Mouse (Mus musculus) embryonic fibroblast, embryonic 13.5 days (primary cell): ENCODE measurements around the gene Mmp19. TPM values are rescaled to one million over a fixed set of nuclear protein-coding genes. Genes with fewer than 3 reads are reported as not detected.

Experiments used
- H3K27ac ChIP-seq: 2 replicates; pipeline ENCODE4 v1.5.1; 2012; ENCODE audit warnings: low read length, control low read depth, inconsistent platforms; ENCODE audit not compliant: insufficient read depth
- H3K4me1 ChIP-seq: 2 replicates; pipeline ENCODE4 v1.6.1; 2011; ENCODE audit warnings: low read length; ENCODE audit not compliant: control insufficient read depth, insufficient read depth
- H3K4me3 ChIP-seq: 2 replicates; pipeline ENCODE4 v1.5.1; 2011; ENCODE audit warnings: mild to moderate bottlenecking, control low read depth, low read length; ENCODE audit not compliant: insufficient read depth
- CTCF ChIP-seq: IDR thresholded peaks from 2 replicates; pipeline ENCODE4 v1.5.1; 2011; ENCODE audit warnings: mild to moderate bottlenecking, control low read depth, low read length, moderate library complexity, borderline replicate concordance; ENCODE audit not compliant: insufficient read depth
- POLR2A ChIP-seq: IDR thresholded peaks from 2 replicates; pipeline ENCODE4 v1.6.1; 2011; ENCODE audit warnings: low read depth, mild to moderate bottlenecking, control low read depth, low read length, moderate library complexity
- polyA plus RNA-seq: library from polyadenylated mRNA; stranded (reverse); fragments of >200 nt; gene quantifications from 2 replicates; pipeline ENCODE4 v1.2.4, GENCODE M21; 2011; ENCODE audit warnings: low read depth; ENCODE audit not compliant: missing spikeins, insufficient read length

Mmp19 gene
- polyA plus RNA-seq: 43.6 and 54.0 TPM in 2 replicates

GRCm38 (mm10) chr10:128790398-128791124 lies at the start of gene Mmp19:
TSS of gene Mmp19 (plus strand) at chr10:128790910.
- H3K27ac ChIP-seq: peak within 1 kb of the TSS; percentile 49
- H3K4me1 ChIP-seq: 0 out of 2 replicates have a peak, but pooled peaks cover 4% of the 10 kb centered on the region
- no peak for TF ChIP-seq CTCF
- TF ChIP-seq POLR2A: peak; percentile 76
- peak within 1 kb of the TSS; percentile 27; the same call in 1 of the 2 replicates for H3K4me3 ChIP-seq

GRCm38 (mm10) chr10:128742616-128743015 lies 48.1 kb upstream of the Mmp19 start:
- TF ChIP-seq POLR2A: no peak
- Histone ChIP-seq H3K4me1 (peaks cover 3% of the 10 kb centered on the region; the same call in 1 of the 2 replicates), H3K27ac (no peak overlapping the region), H3K4me3 (peak overlapping the region; percentile 70; the same call in 1 of the 2 replicates)

GRCm38 (mm10) chr10:128743235-128743634 lies 47.5 kb upstream of the Mmp19 start:
- Histone ChIP-seq H3K4me1 (peaks cover 3% of the 10 kb centered on the region; the same call in 1 of the 2 replicates), H3K27ac (no peak overlapping the region), H3K4me3 (peak overlapping the region; percentile 70)
- TF ChIP-seq CTCF (no peak), POLR2A (no peak)

GRCm38 (mm10) chr10:128743791-128744191 lies 46.9 kb upstream of the Mmp19 start:
- peak overlapping the region; percentile 16 for H3K27ac ChIP-seq
- peaks cover 3% of the 10 kb centered on the region; the same call in 1 of the 2 replicates for H3K4me1 ChIP-seq
- peak; percentile 60; the same call in 1 of the 2 replicates for TF ChIP-seq POLR2A
- no peak for TF ChIP-seq CTCF
- H3K4me3 ChIP-seq: peak overlapping the region; percentile 70

GRCm38 (mm10) chr10:128744211-128744610 lies 46.5 kb upstream of the Mmp19 start:
- Histone ChIP-seq H3K4me1 (peaks cover 3% of the 10 kb centered on the region; the same call in 1 of the 2 replicates), H3K27ac (peak overlapping the region; percentile 16), H3K4me3 (peak overlapping the region; percentile 70)
- 0 out of 2 replicates have a peak, but pooled peaks have one; percentile 6 for TF ChIP-seq POLR2A
- no peak for TF ChIP-seq CTCF

GRCm38 (mm10) chr10:128744680-128745601 lies 45.8 kb upstream of the Mmp19 start, which contains the start of gene Dgka:
TSS of gene Dgka (minus strand) at chr10:128744855.
- H3K4me1 ChIP-seq: peaks cover 3% of the 10 kb centered on the region; the same call in 1 of the 2 replicates
- peak within 1 kb of the TSS; percentile 16 for H3K27ac ChIP-seq
- TF ChIP-seq POLR2A (peak; percentile 42; the same call in 1 of the 2 replicates), CTCF (no peak)
- H3K4me3 ChIP-seq: peak within 1 kb of the TSS; percentile 70

GRCm38 (mm10) chr10:128745946-128746613 lies 44.6 kb upstream of the Mmp19 start:
- no peak overlapping the region for H3K27ac ChIP-seq
- H3K4me1 ChIP-seq: peaks cover 3% of the 10 kb centered on the region; the same call in 1 of the 2 replicates
- TF ChIP-seq POLR2A: no peak
- TF ChIP-seq CTCF: no peak
- no peak overlapping the region for H3K4me3 ChIP-seq

- H3K4me1 ChIP-seq: peaks cover 3% of the 10 kb centered on the region; the same call in 1 of the 2 replicates
- peak overlapping the region; percentile 20; the same call in 1 of the 2 replicates for H3K27ac ChIP-seq
- no peak for TF ChIP-seq POLR2A
- TF ChIP-seq CTCF: no peak
Observed at GRCm38 (mm10) chr10:128746972-128747645, 43.6 kb upstream of the Mmp19 start.

More at GRCm38 (mm10) chr10:128746972-128747645, 43.6 kb upstream of the Mmp19 start:
- H3K4me3 ChIP-seq: peak overlapping the region; percentile 97
